Mouse (Mus musculus) right cerebral cortex, adult 2 months (tissue): Measurements from ENCODE around the gene Gm49711.
"Not testable (repeated sequence)": the region's sequence is repeated elsewhere in the genome, so short reads cannot be mapped to it uniquely, and the experiment has no call there.

Source experiments
- DNase-seq, 2 experiments: peaks; one replicate each; pipeline ENCODE4 v3.0.0; 2021 to 2022; ENCODE audit warnings: low spot score in 2 of 2

Gm49711 gene

GRCm38 (mm10) chr16:92062832-92063231, 4.7 kb downstream of the Gm49711 start:
- no peak for DNase-seq

DNA sequence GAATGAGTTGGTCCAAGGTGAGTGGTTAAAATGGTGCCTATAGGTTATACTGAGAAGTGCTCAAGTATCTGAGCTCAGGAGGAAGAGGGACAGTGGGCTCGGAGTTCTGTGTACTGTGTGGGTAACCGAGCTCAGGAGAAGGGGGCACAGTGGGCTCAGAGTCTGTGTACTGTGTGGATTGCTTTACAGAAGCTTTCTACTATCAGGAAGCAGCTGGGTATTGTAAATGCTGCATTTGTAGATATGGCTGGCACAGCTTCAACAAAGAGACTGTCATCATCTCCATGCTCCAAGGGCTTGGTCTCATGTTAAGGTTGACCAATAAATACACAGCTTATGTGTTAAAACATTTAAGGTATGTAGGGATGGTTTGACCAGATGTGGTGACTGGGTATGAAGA, 6.7 kb downstream of the Gm49711 start:
- DNase-seq = no peak

DNA sequence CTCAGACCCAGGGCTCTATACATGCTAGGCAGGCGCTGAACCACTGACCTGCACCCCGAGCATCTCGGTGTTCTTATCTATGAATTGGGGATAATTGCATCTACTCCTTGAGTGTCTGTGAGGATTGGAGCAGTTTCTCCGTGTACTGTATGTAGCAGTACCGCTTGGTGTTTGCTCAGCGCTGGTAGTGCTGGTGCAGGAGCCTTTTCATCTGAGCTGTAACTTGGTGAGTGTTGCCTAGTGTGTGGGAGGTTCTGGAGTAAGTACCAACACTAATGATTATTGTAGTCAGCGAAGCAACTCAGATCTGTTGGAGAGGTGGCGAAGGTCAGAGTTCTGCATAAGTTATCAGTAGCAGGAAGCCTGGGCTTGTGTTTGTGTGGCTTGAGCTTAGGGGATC, 12.2 kb downstream of the Gm49711 start:
- DNase-seq = no peak

DNA sequence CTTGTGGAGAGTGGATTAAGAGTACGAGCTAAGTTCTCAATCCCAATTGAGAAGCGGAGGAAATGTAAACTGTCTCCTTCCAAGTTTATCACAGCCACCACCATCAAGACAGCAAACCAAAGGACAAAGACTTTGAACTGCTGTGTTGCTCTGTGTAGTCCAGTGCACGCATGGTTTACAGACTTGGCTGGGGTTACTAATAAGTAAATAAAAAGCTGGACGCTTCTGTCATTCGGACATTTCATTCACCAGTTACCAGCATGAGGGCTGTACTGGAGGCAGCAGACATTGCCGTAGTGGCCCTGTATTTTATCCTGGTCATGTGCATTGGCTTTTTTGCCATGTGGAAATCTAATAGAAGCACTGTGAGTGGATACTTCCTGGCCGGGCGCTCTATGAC, 18.7 kb downstream of the Gm49711 start:
- no peak for DNase-seq

DNA sequence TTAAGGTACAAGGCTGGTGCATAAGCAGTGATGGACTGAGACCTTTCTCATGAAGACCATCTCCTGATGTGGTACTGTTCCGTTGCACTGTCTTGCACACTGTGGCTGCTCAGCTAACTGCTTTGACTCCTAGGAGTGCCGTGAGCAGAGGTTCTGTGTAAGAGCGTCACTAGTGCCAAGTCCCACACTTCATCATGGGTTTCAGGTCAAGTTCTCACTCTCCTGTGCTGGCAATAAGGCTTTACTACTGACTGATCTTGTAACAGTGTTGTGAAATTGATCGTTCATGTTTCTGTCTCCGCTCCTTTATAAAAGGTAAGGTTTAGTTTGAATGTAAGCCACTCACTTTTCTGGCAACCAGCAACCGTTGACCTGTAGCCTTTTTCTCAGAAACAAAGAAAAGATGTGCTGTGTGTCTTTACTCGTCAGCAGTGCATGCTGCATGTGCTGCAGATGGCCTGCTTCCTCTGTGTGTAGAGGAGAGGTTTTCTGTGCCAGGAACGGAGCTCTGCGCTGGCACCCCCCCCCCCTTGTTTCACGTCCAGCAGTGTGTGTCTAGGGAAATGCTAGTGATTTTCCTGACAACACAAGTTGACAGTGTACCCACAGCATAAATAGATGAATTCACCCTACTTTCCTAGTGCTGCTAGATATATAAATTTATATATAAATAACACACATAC, 25.8 kb downstream of the Gm49711 start:
- no peak for DNase-seq

- DNase-seq = no peak
Observed at GRCm38 (mm10) chr16:92089225-92089624, 31.1 kb downstream of the Gm49711 start.

- no peak for DNase-seq
Observed at GRCm38 (mm10) chr16:92091876-92092275, 33.8 kb downstream of the Gm49711 start.

DNA sequence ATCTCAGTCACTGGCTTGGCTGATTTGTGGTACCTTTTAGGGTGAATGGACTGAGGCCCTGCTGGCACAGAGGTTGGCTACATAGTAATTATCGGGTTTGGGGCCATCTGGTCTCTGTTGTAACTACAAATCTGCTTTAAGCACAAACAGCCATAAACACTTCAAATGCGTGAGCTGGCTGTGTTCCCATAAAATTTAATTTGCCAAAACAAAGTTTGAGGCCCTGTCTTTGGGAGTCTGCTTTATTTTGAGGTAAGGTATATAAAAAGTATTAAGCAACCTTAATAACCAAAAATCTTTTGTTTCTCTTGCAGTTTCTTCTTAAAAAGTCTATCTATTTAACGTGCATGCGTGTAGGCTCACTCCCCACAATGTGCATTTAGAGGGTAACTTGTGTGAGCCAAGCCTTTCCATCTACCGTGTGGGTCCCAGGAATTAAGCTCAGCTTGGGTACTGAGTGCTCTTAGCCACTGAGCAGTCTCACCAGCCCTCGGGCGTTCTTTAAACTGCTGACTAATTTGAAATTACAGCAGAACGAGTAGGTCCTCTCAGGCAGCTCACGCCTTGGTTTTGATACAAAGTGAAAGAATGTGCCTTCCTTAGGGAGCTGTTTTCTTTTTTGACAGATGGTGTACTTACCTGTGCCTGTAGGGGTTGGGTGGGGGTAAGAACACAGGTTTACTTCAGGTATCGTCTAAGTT, 40.4 kb downstream of the Gm49711 start:
- no peak for DNase-seq

DNA sequence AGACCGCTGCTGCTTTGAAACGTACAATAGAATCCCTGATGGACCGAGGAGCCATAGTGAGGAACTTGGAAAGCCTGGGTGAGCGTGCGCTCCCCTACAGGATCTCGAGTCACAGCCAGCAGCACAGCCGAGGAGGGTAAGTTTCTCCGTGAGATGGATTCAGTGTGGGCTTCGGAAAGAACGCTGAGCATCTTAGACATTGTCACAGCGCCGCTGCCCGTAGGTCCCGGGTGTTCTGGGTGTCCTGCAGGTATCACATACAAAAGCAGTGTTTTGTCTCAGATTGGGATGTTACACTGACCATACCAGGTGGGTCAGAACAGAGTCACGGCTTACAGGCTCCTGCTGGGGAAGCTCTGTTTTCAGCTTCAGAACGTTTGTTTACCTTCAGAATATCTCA, 41.5 kb downstream of the Gm49711 start:
- no peak for DNase-seq

GRCm38 (mm10) chr16:92100111-92100510, 42.0 kb downstream of the Gm49711 start:
- no peak for DNase-seq

GRCm38 (mm10) chr16:92102115-92102514, 44.0 kb downstream of the Gm49711 start:
- no peak for DNase-seq

GRCm38 (mm10) chr16:92102931-92103330, 44.8 kb downstream of the Gm49711 start:
- not testable (repeated sequence) for DNase-seq

GRCm38 (mm10) chr16:92103572-92104331, 45.6 kb downstream of the Gm49711 start:
- DNase-seq = no peak

GRCm38 (mm10) chr16:92104332-92104590, 46.1 kb downstream of the Gm49711 start:
- DNase-seq = no peak

GRCm38 (mm10) chr16:92104951-92105350, 46.8 kb downstream of the Gm49711 start:
- no peak for DNase-seq

GRCm38 (mm10) chr16:92105631-92106030, 47.5 kb downstream of the Gm49711 start:
- no peak for DNase-seq

GRCm38 (mm10) chr16:92107346-92107745, 49.2 kb downstream of the Gm49711 start:
- no peak for DNase-seq

DNA sequence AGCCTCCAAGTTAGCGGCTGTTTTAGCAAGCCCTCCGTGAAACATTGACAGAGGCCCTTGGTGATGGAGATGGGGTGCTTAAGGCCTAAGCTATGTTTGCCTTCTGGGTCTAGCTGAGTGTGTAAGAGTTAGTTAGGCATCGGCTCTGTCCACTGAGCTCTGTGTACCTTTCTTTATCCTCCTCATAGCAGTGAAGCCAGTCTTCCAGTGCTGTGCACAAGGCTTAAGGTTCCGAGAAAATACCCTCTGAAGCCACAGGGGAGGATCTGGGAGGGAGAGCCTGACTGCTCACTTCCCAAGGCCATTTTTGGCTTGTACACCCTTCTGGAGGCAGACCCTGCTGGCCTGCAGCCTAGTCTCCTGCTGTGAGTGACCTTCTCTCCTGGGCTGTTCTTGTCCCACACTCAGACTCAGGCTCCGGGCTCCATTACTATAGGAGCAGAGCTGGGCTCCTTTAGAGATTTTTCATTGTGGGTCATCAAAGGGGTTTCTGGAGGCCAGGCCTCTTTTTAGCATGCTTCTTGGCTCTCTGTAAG, 56.7 kb downstream of the Gm49711 start:
- DNase-seq = no peak

GRCm38 (mm10) chr16:92115611-92116421, 57.7 kb downstream of the Gm49711 start:
- peak; percentile 72 to 76 for DNase-seq

GRCm38 (mm10) chr16:92117337-92118209, 59.5 kb downstream of the Gm49711 start:
- DNase-seq = peak in 1 of 2 experiments; percentile 25

DNA sequence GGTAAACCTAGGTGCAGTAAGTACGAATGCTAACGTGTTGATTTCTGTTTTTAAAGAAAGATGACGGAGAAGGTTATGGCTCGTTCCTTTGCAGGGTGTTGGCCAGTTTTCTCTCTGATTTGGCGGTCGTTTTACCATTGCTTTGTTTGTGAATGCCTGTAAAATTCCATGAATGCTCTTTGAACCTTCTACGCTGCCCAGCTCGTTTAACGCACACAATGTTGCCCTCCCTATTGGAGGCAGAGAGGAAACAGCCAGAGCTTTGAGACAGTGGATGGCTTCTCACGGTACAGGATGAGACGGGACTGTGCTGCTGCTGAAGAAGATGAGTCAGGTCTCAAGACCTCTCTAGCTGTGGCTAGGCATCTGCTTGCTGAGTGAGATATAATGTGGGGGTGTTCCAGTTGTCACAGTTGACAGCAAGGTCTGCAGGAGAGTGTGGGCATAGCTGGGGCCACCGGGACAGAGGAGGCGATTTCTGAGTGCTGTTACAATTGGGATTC, 60.9 kb downstream of the Gm49711 start:
- DNase-seq = no peak
